Mouse (Mus musculus): Measurements from ENCODE around the gene Timm23. TPM values are rescaled to one million over a fixed set of nuclear protein-coding genes. Genes with fewer than 3 reads are reported as not detected.
A peak's percentile ranks its signal among the peaks of the same experiment; 100 is the strongest.
"Not testable (repeated sequence)": the region's sequence is repeated elsewhere in the genome, so short reads cannot be mapped to it uniquely, and the experiment has no call there.

Timm23 gene
- polyA plus RNA-seq (2016; fragmentation: Nextera tagmentation; extraction: Ambion mirVana): 257 and 265 TPM in 2 replicates

GRCm38 (mm10) chr14:32201791-32202451 lies at the start of gene Timm23, which contains the start of gene Parg:
TSS of gene Timm23 (minus strand) at chr14:32201898.
TSS of gene Parg (plus strand) at chr14:32201949.
- H3K27ac ChIP-seq: peak within 1 kb of the TSS; percentile 63; the same call in 1 of the 2 replicates
- peak within 1 kb of the TSS; percentile 92 for H3K4me3 ChIP-seq
- peaks cover 26% of the 10 kb centered on the region for H3K36me3 ChIP-seq
- H3K9ac ChIP-seq: peak within 1 kb of the TSS; percentile 93
- peaks cover 23% of the 10 kb centered on the region for H3K4me1 ChIP-seq
- peak; percentile 81 for ATAC-seq (ENCODE audit: insufficient number of reproducible peaks, insufficient read depth, low FRiP score, low TSS enrichment)
- peak within 1 kb of the TSS; percentile 93 for H3K4me2 ChIP-seq (replicated peaks)
- under 1% methylated on average over 77 of the region's 77 CpGs for WGBS
- H3K27me3 ChIP-seq: no peaks in the 10 kb centered on the region
- H3K9me3 ChIP-seq: no peaks in the 10 kb centered on the region

- Histone ChIP-seq H3K9ac (no peak overlapping the region), H3K4me2 (replicated peaks) (no peak overlapping the region), H3K4me3 (no peak overlapping the region), H3K9me3 (no peaks in the 10 kb centered on the region), H3K27ac (no peak overlapping the region), H3K36me3 (0 out of 2 replicates have a peak, but pooled peaks cover 5% of the 10 kb centered on the region), H3K4me1 (no peaks in the 10 kb centered on the region), H3K27me3 (no peaks in the 10 kb centered on the region)
- 87% methylated on average over 6 of the region's 6 CpGs for WGBS
- ATAC-seq (ENCODE audit: insufficient number of reproducible peaks, insufficient read depth, low FRiP score, low TSS enrichment): no peak
Observed at GRCm38 (mm10) chr14:32249616-32250015, 47.9 kb upstream of the Timm23 start.

GRCm38 (mm10) chr14:32246019-32246418 lies 44.3 kb upstream of the Timm23 start:
- H3K4me3 ChIP-seq: no peak overlapping the region
- peaks cover 12% of the 10 kb centered on the region; the same call in 1 of the 2 replicates for H3K36me3 ChIP-seq
- WGBS: 33% methylated on average over 2 of the region's 2 CpGs
- no peak overlapping the region for H3K27ac ChIP-seq
- ATAC-seq (ENCODE audit: insufficient number of reproducible peaks, insufficient read depth, low FRiP score, low TSS enrichment): no peak
- no peaks in the 10 kb centered on the region for H3K9me3 ChIP-seq
- H3K9ac ChIP-seq: no peak overlapping the region
- H3K4me2 ChIP-seq (replicated peaks): no peak overlapping the region
- no peaks in the 10 kb centered on the region for H3K27me3 ChIP-seq
- H3K4me1 ChIP-seq: no peaks in the 10 kb centered on the region

DNA sequence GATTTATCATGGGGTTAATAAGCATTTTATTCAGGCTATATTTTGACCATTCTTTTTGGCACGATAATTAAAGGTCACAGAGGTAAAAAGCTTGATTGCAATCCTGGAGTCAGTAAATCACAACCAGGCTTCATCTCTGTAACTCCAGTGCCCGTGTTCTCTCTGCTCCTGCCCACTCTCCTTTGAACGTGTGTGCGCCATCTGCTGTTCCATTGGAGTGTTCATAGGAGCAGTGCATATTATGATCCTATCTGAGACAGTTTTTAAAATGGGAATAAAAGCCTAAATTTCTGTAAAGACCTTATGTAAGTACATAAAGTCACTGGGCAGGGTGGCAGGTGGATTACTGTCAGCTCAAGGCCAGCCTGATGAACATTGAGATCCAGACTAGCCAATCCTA lies 40.7 kb upstream of the Timm23 start:
- Histone ChIP-seq H3K27ac (no peak overlapping the region), H3K4me2 (replicated peaks) (no peak overlapping the region), H3K36me3 (peaks cover 26% of the 10 kb centered on the region), H3K9ac (no peak overlapping the region), H3K4me1 (no peaks in the 10 kb centered on the region), H3K4me3 (no peak overlapping the region), H3K27me3 (no peaks in the 10 kb centered on the region), H3K9me3 (no peaks in the 10 kb centered on the region)
- WGBS: 64% methylated on average over 4 of the region's 4 CpGs
- ATAC-seq (ENCODE audit: insufficient number of reproducible peaks, insufficient read depth, low FRiP score, low TSS enrichment): no peak

- Histone ChIP-seq H3K27ac (no peak overlapping the region), H3K4me1 (no peaks in the 10 kb centered on the region), H3K9ac (no peak overlapping the region), H3K4me2 (replicated peaks) (no peak overlapping the region), H3K9me3 (no peaks in the 10 kb centered on the region), H3K27me3 (no peaks in the 10 kb centered on the region), H3K4me3 (no peak overlapping the region), H3K36me3 (0 out of 2 replicates have a peak, but pooled peaks cover 3% of the 10 kb centered on the region)
- no peak for ATAC-seq (ENCODE audit: insufficient number of reproducible peaks, insufficient read depth, low FRiP score, low TSS enrichment)
- WGBS: 0% methylated on average over 2 of the region's 2 CpGs
Observed at GRCm38 (mm10) chr14:32228996-32229395, 27.3 kb upstream of the Timm23 start.

GRCm38 (mm10) chr14:32226601-32227000 lies 24.9 kb upstream of the Timm23 start:
- H3K4me1 ChIP-seq: no peaks in the 10 kb centered on the region
- H3K4me2 ChIP-seq (replicated peaks): no peak overlapping the region
- H3K9ac ChIP-seq: no peak overlapping the region
- H3K36me3 ChIP-seq: 0 out of 2 replicates have a peak, but pooled peaks cover under 1% of the 10 kb centered on the region
- no peak overlapping the region for H3K4me3 ChIP-seq
- no peak overlapping the region for H3K27ac ChIP-seq
- H3K9me3 ChIP-seq: no peaks in the 10 kb centered on the region
- H3K27me3 ChIP-seq: no peaks in the 10 kb centered on the region
- no peak for ATAC-seq (ENCODE audit: insufficient number of reproducible peaks, insufficient read depth, low FRiP score, low TSS enrichment)

GRCm38 (mm10) chr14:32201354-32201753 lies 344 bp downstream of the Timm23 start:
- no peak for ATAC-seq (ENCODE audit: insufficient number of reproducible peaks, insufficient read depth, low FRiP score, low TSS enrichment)
- WGBS: under 1% methylated on average over 25 of the region's 26 CpGs
- no peak overlapping the region for H3K27ac ChIP-seq

DNA sequence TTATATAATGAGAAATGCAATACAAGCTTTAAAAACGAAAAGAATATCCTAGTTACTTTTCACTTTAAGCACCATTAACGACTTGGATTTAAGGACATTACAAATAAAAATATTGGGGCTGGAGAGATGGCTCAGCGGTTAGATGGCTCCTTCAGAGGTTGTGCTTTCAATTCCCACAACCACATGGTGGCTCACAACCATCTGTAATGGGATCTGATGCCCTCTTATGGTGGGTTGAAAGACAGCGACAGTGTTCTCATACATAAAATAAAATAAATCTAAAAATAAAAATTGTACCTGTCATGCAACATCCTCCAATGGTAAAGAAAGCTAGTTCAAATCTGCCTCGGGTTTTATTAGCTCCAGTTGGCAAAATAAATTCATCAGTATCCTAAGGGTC lies 8.1 kb downstream of the Timm23 start:
- not testable (repeated sequence) for H3K27me3 ChIP-seq; H3K27ac ChIP-seq; H3K9ac ChIP-seq; H3K4me2 ChIP-seq (replicated peaks); ATAC-seq (ENCODE audit: insufficient number of reproducible peaks, insufficient read depth, low FRiP score, low TSS enrichment); H3K4me1 ChIP-seq; H3K4me3 ChIP-seq; H3K9me3 ChIP-seq
- peaks cover 43% of the 10 kb centered on the region for H3K36me3 ChIP-seq
- WGBS: 82% methylated on average over 5 of the region's 5 CpGs

More at GRCm38 (mm10) chr14:32201354-32201753, 344 bp downstream of the Timm23 start:
- Histone ChIP-seq H3K9ac (peak overlapping the region; percentile 93), H3K4me2 (replicated peaks) (peak overlapping the region; percentile 71), H3K9me3 (no peaks in the 10 kb centered on the region), H3K4me1 (peaks cover 23% of the 10 kb centered on the region), H3K36me3 (peaks cover 28% of the 10 kb centered on the region), H3K4me3 (peak overlapping the region; percentile 92), H3K27me3 (no peaks in the 10 kb centered on the region)

DNA sequence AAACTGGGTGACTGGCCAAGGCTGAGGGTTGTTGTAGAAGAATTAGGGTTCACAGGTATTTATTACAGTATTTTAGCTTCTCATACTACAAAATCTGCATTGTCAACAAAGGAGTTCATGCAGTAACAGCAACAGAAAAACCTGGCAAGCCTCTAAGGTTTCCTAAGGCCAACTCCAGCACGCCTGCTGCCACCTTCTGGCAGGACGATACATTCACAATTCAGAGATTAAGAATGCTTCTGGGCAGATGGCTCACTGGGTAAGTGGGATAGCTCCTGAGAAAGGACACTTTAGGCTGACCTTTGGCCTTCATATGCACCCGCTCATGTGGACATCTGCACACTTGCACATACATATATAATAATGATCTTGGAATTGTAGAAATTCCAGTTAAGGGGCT lies 9.3 kb downstream of the Timm23 start:
- 43% methylated on average over 3 of the region's 3 CpGs for WGBS
- H3K36me3 ChIP-seq: peaks cover 43% of the 10 kb centered on the region
- H3K4me3 ChIP-seq: no peak overlapping the region

GRCm38 (mm10) chr14:32191926-32192325 lies 9.8 kb downstream of the Timm23 start:
- H3K4me2 ChIP-seq (replicated peaks): no peak overlapping the region
- no peak overlapping the region for H3K9ac ChIP-seq
- no peak overlapping the region for H3K4me3 ChIP-seq
- peaks cover 42% of the 10 kb centered on the region for H3K36me3 ChIP-seq
- 91% methylated on average over 5 of the region's 5 CpGs for WGBS
- no peaks in the 10 kb centered on the region for H3K9me3 ChIP-seq
- H3K27ac ChIP-seq: no peak overlapping the region
- no peak for ATAC-seq (ENCODE audit: insufficient number of reproducible peaks, insufficient read depth, low FRiP score, low TSS enrichment)
- no peaks in the 10 kb centered on the region for H3K27me3 ChIP-seq
- no peaks in the 10 kb centered on the region for H3K4me1 ChIP-seq

More for the DNA sequence above, 9.3 kb downstream of the Timm23 start:
- Histone ChIP-seq H3K27me3 (no peaks in the 10 kb centered on the region), H3K27ac (no peak overlapping the region), H3K4me1 (no peaks in the 10 kb centered on the region), H3K9me3 (no peaks in the 10 kb centered on the region), H3K9ac (no peak overlapping the region), H3K4me2 (replicated peaks) (no peak overlapping the region)
- no peak for ATAC-seq (ENCODE audit: insufficient number of reproducible peaks, insufficient read depth, low FRiP score, low TSS enrichment)

DNA sequence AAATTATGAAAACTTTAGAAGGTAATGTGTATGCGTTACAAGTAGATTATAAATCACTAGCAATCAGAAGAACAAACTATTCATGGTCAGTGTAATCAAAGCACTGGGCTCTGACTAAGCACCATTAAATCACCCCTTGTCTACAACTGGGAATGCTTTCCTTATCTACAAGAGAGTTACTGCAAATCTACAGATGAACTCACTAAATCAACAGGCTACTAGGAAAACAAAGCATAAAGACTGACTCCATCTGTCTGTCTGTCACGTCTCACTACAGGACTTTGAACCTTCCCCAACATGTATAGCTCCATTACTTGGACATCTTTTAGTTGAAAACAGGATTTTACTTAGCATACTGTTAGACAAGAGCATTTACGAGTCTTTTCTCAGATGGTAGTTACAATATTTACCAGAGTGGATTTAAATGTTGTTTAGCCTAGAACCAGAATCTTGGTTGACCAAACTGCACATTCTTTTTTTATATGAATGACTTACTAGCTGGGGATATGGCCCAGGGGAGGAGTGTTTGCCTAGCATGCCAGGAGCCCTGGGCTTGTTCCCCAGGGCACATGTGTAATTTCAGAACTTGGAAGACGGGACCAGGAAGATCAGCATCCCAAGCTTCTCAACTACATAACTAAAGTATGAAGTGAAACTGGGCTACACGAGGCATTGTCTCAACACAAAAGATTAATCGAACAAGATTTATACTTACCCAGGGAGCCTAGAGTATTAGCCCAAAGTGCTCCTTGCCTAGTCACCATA lies 10.9 kb downstream of the Timm23 start:
- ATAC-seq (ENCODE audit: insufficient number of reproducible peaks, insufficient read depth, low FRiP score, low TSS enrichment): no peak
- 91% methylated on average over 6 of the region's 6 CpGs for WGBS
- H3K4me2 ChIP-seq (replicated peaks): no peak overlapping the region
- H3K4me3 ChIP-seq: no peak overlapping the region
- no peaks in the 10 kb centered on the region for H3K27me3 ChIP-seq
- H3K27ac ChIP-seq: no peak overlapping the region
- no peak overlapping the region for H3K9ac ChIP-seq
- H3K36me3 ChIP-seq: peaks cover 46% of the 10 kb centered on the region
- no peaks in the 10 kb centered on the region for H3K4me1 ChIP-seq
- no peaks in the 10 kb centered on the region for H3K9me3 ChIP-seq

DNA sequence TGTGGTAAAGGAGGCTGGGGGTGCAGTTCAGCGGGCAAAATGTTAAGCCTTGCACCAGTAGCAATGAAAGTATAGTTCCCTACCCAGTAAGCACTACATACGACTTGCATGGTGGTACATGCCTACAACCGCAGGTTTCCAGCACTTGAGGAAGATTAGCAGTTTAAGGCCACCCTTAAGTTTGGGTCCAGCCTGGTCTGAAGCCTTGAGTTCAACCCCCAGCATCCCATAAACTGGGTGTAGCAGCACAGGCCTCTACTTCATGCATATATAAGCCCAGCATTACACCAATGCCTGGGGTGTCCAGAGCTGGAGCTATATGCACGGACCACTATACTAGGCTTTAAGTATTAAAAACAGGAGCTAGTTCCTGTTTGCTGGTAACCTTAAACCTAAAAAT lies 17.9 kb downstream of the Timm23 start:
- H3K27ac ChIP-seq: no peak overlapping the region
- H3K9ac ChIP-seq: no peak overlapping the region
- H3K4me2 ChIP-seq (replicated peaks): no peak overlapping the region
- no peak for ATAC-seq (ENCODE audit: insufficient number of reproducible peaks, insufficient read depth, low FRiP score, low TSS enrichment)
- H3K27me3 ChIP-seq: no peaks in the 10 kb centered on the region
- H3K36me3 ChIP-seq: peaks cover 73% of the 10 kb centered on the region
- no peaks in the 10 kb centered on the region for H3K9me3 ChIP-seq
- H3K4me1 ChIP-seq: no peaks in the 10 kb centered on the region
- WGBS: 92% methylated on average over 4 of the region's 4 CpGs
- H3K4me3 ChIP-seq: no peak overlapping the region

Data from embryonic facial prominence, embryonic 12.5 days (tissue).